Mouse (Mus musculus) heart, embryonic 14.5 days (tissue): ENCODE measurements around the gene Rbpj. TPM values are rescaled to one million over a fixed set of nuclear protein-coding genes. Genes with fewer than 3 reads are reported as not detected.

Experiments used
- ATAC-seq: fragments of 200-750 bp; cut with Nextera tagmentation; 2 replicates; pipeline ENCODE4 v1.8.0; 2017; ENCODE audit warnings: low read depth, moderate TSS enrichment; ENCODE audit not compliant: insufficient number of reproducible peaks, insufficient read depth, low FRiP score
- H3K27ac ChIP-seq, 2 experiments: fragments of 200-500 bp in 1 of 2; fragments of 300-500 bp in 1 of 2; sonication (generic) in 1 of 2; replicated peaks in 1 of 2; 2 replicates each; pipeline ENCODE4 v1.5.1; 2012 to 2014; ENCODE audit warnings: low read depth in 2 of 2, low read length in 2 of 2, control low read depth in 1 of 2, mild to moderate bottlenecking in 1 of 2, mixed read lengths in 1 of 2; ENCODE audit not compliant: control insufficient read depth in 1 of 2, insufficient read depth in 1 of 2
- H3K27me3 ChIP-seq: fragments of 300-500 bp; sonication (generic); 2 replicates; pipeline ENCODE4 v1.6.1; 2014; ENCODE audit warnings: mild to moderate bottlenecking, low read length, control low read depth; ENCODE audit not compliant: control insufficient read depth, insufficient read depth
- H3K36me3 ChIP-seq: fragments of 300-500 bp; sonication (generic); 2 replicates; pipeline ENCODE4 v1.6.1; 2014; ENCODE audit warnings: mild to moderate bottlenecking, control low read depth, low read length, mixed read lengths; ENCODE audit not compliant: control insufficient read depth, insufficient read depth
- H3K4me1 ChIP-seq, 2 experiments: fragments of 200-500 bp in 1 of 2; fragments of 300-500 bp in 1 of 2; sonication (generic) in 1 of 2; 2 replicates each; pipeline ENCODE4 v1.6.1; 2012 to 2014; ENCODE audit warnings: low read length in 2 of 2, control low read depth in 1 of 2, mixed read lengths in 1 of 2; ENCODE audit not compliant: control insufficient read depth in 2 of 2, insufficient read depth in 2 of 2
- H3K4me2 ChIP-seq: fragments of 300-500 bp; sonication (generic); 2 replicates; pipeline ENCODE4 v1.6.1; 2014; ENCODE audit warnings: mild to moderate bottlenecking, low read length
- H3K4me3 ChIP-seq, 2 experiments: fragments of 200-500 bp in 1 of 2; fragments of 300-500 bp in 1 of 2; sonication (generic) in 1 of 2; 2 replicates each; pipeline ENCODE4 v1.5.1; 2012 to 2014; ENCODE audit warnings: low read length in 2 of 2, mild to moderate bottlenecking in 2 of 2, control low read depth in 1 of 2, low read depth in 1 of 2, moderate library complexity in 1 of 2; ENCODE audit not compliant: control insufficient read depth in 1 of 2, insufficient read depth in 1 of 2
- H3K9ac ChIP-seq: fragments of 300-500 bp; sonication (generic); 2 replicates; pipeline ENCODE4 v1.6.1; 2014; ENCODE audit warnings: mild to moderate bottlenecking, low read length
- H3K9me3 ChIP-seq: fragments of 300-500 bp; sonication (generic); 2 replicates; pipeline ENCODE4 v1.6.1; 2016; ENCODE audit warnings: low read length, control low read depth; ENCODE audit not compliant: control insufficient read depth
- WGBS: fragments of 180-500 bp; shearing (Covaris S2); extraction: QIAGEN DNeasy Blood & Tissue Kit; methylation state at CpG from one replicate; pipeline ENCODE4 v1.1.7; 2014; 5-methylcytosine and 5-hydroxymethylcytosine counted together
- polyA plus RNA-seq: library from polyadenylated mRNA; unstranded; fragments of >200 nt; fragmentation: Nextera tagmentation; extraction: Ambion mirVana; gene quantifications from 2 replicates; pipeline ENCODE4 v1.2.1, GENCODE M21; 2014

Gene Rbpj
- polyA plus RNA-seq, result 23.9 and 24.1 TPM in 2 replicates

DNA sequence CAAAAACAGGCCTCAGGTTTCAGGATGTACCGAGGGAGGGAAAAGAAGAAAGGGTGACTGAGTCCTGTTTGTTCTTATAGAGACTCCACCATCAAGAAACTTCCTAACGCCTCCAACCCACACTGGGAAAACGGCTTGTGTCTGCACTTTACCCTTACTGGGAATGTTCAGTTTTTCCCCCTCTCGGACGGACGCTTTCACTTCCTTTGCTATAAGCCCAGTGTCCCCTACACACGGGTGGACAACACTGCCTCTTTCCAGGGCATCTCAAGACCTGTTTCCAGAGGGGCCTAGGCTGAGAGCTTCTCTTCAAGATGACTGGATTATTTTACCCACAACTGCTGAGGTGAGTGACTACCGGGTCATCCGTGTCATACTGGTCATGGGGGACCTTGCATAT, at the start of gene Rbpj:
TSS of gene Rbpj (plus strand) at position 270 of the 400 bp plus-strand sequence.
- ATAC-seq, result no peak
- H3K4me2 ChIP-seq, result no peak within 1 kb of the TSS
- no peak within 1 kb of the TSS for H3K4me3 ChIP-seq
- H3K4me1 ChIP-seq, result peaks cover 14 to 17% of the 10 kb centered on the region in 2 experiments
- no peaks in the 10 kb centered on the region for H3K36me3 ChIP-seq
- H3K9me3 ChIP-seq, result no peaks in the 10 kb centered on the region
- 86% methylated on average over 9 of the region's 9 CpGs for WGBS
- H3K27ac ChIP-seq, result no peak within 1 kb of the TSS
- no peak within 1 kb of the TSS for H3K9ac ChIP-seq
- H3K27me3 ChIP-seq, result no peaks in the 10 kb centered on the region

GRCm38 (mm10) chr5:53420777-53421176, 45.2 kb upstream of the Rbpj start:
- no peak overlapping the region for H3K4me2 ChIP-seq
- H3K27me3 ChIP-seq, result no peaks in the 10 kb centered on the region
- H3K9me3 ChIP-seq, result no peaks in the 10 kb centered on the region
- no peaks in the 10 kb centered on the region for H3K4me1 ChIP-seq
- ATAC-seq, result no peak
- H3K36me3 ChIP-seq, result no peaks in the 10 kb centered on the region
- no peak overlapping the region for H3K27ac ChIP-seq
- no peak overlapping the region for H3K9ac ChIP-seq
- 68% methylated on average over 1 of the region's 1 CpGs for WGBS
- no peak overlapping the region for H3K4me3 ChIP-seq

DNA sequence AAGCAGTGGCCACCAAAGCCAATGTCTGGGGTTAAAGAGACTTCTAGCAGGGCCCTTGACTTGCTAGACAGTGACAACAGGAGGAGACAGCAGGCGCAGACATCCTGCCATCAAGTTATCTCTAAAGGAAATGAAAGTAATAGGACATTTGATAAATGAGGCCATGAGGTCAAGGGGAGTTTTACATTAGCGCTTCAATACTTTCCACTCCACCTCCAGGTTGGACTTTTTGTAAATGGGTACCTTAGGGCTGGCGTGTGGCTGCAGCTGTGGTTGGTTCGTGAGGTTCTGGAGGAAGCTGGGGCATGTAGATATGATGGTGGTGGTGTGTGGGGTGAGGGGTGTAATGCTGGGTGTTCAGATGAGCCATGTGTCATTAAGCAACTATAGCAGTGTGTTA, 44.7 kb upstream of the Rbpj start:
- no peak overlapping the region for H3K27ac ChIP-seq
- H3K4me3 ChIP-seq, result no peak overlapping the region
- no peak overlapping the region for H3K4me2 ChIP-seq
- no peak overlapping the region for H3K9ac ChIP-seq
- 45% methylated on average over 4 of the region's 4 CpGs for WGBS
- H3K4me1 ChIP-seq, result no peaks in the 10 kb centered on the region
- no peaks in the 10 kb centered on the region for H3K36me3 ChIP-seq
- no peaks in the 10 kb centered on the region for H3K9me3 ChIP-seq
- no peak for ATAC-seq
- H3K27me3 ChIP-seq, result no peaks in the 10 kb centered on the region

- Histone ChIP-seq H3K27ac (no peak overlapping the region), H3K4me1 (peaks cover 0 to 3% of the 10 kb centered on the region in 2 experiments; a peak in 1 of 4 replicates), H3K36me3 (no peaks in the 10 kb centered on the region), H3K9me3 (no peaks in the 10 kb centered on the region), H3K4me2 (no peak overlapping the region), H3K4me3 (no peak overlapping the region), H3K9ac (no peak overlapping the region), H3K27me3 (no peaks in the 10 kb centered on the region)
- no peak for ATAC-seq
- WGBS, result 74% methylated on average over 4 of the region's 4 CpGs
Observed at GRCm38 (mm10) chr5:53427411-53427810, 38.5 kb upstream of the Rbpj start.

- no peak for ATAC-seq
- 68% methylated on average over 10 of the region's 10 CpGs for WGBS
- Histone ChIP-seq H3K36me3 (no peaks in the 10 kb centered on the region), H3K27me3 (no peaks in the 10 kb centered on the region), H3K27ac (no peak overlapping the region), H3K4me2 (no peak overlapping the region), H3K9ac (no peak overlapping the region), H3K9me3 (no peaks in the 10 kb centered on the region), H3K4me3 (no peak overlapping the region), H3K4me1 (peaks cover 0 to 3% of the 10 kb centered on the region in 2 experiments; a peak in 1 of 4 replicates)
Observed at GRCm38 (mm10) chr5:53429683-53430477, 36.1 kb upstream of the Rbpj start.

GRCm38 (mm10) chr5:53432451-53432850, 33.5 kb upstream of the Rbpj start:
- WGBS, result 84% methylated on average over 4 of the region's 4 CpGs

GRCm38 (mm10) chr5:53436905-53437632, 28.9 kb upstream of the Rbpj start:
- Histone ChIP-seq H3K4me1 (no peaks in the 10 kb centered on the region), H3K36me3 (no peaks in the 10 kb centered on the region), H3K27ac (no peak overlapping the region), H3K4me3 (no peak overlapping the region), H3K9ac (no peak overlapping the region), H3K9me3 (no peaks in the 10 kb centered on the region), H3K4me2 (no peak overlapping the region), H3K27me3 (no peaks in the 10 kb centered on the region)
- 83% methylated on average over 6 of the region's 6 CpGs for WGBS
- no peak for ATAC-seq

More at GRCm38 (mm10) chr5:53432451-53432850, 33.5 kb upstream of the Rbpj start:
- H3K27me3 ChIP-seq, result no peaks in the 10 kb centered on the region
- H3K36me3 ChIP-seq, result no peaks in the 10 kb centered on the region
- ATAC-seq, result no peak
- no peak overlapping the region for H3K27ac ChIP-seq
- H3K9me3 ChIP-seq, result no peaks in the 10 kb centered on the region
- peaks cover 0 to under 1% of the 10 kb centered on the region in 2 experiments; a peak in 1 of 4 replicates for H3K4me1 ChIP-seq
- no peak overlapping the region for H3K4me2 ChIP-seq
- no peak overlapping the region for H3K9ac ChIP-seq
- no peak overlapping the region for H3K4me3 ChIP-seq
